Comparison of ENCODE assay signal across 7 mouse cellular contexts in genomic region chr6:140424201-140424990, GRCm38 (mm10). TPM values are rescaled to one million over a fixed set of nuclear protein-coding genes. Genes with fewer than 3 reads are reported as not detected.
DNase-seq lines count a peak whose midpoint lies in the region; ATAC-seq and TF ChIP-seq lines count a peak whose summit lies in the region.

No protein-coding gene starts in this region.

- H3K9ac ChIP-seq in hindbrain, postnatal 0 days (replicated peaks; ENCODE audit: low read length) = peak overlapping the region; percentile 89
- peak overlapping the region; percentile 98 for H3K9ac ChIP-seq in limb, embryonic 13.5 days
- peak overlapping the region; percentile 100 for H3K9ac ChIP-seq in midbrain, embryonic 15.5 days

- ATAC-seq in hindbrain, postnatal 0 days = peak; percentile 78
- ATAC-seq in limb, embryonic 13.5 days (ENCODE audit: low FRiP score, low read depth) = peak; percentile 76
- ATAC-seq in midbrain, embryonic 15.5 days (replicated peaks) = peak; percentile 84

- no peaks in the 10 kb centered on the region for H3K9me3 ChIP-seq in hindbrain, postnatal 0 days (ENCODE audit: low read length)
- H3K9me3 ChIP-seq in limb, embryonic 13.5 days = no peaks in the 10 kb centered on the region
- H3K9me3 ChIP-seq in midbrain, embryonic 15.5 days = no peaks in the 10 kb centered on the region

- TF ChIP-seq CTCF in gastrocnemius, adult 2 months (IDR thresholded peaks at IDR 0.05) = no peak
- no peak for TF ChIP-seq CTCF in hindbrain, postnatal 0 days (IDR thresholded peaks at IDR 0.05; ENCODE audit: low read depth)

- H3K4me2 ChIP-seq in hindbrain, postnatal 0 days (ENCODE audit: low read depth, low read length) = peak overlapping the region; percentile 85
- H3K4me2 ChIP-seq in limb, embryonic 13.5 days (replicated peaks) = peak overlapping the region; percentile 79
- peak overlapping the region; percentile 68 for H3K4me2 ChIP-seq in midbrain, embryonic 15.5 days

- no peaks in the 10 kb centered on the region for H3K27me3 ChIP-seq in hindbrain, postnatal 0 days (ENCODE audit: insufficient read depth, low read length)
- no peaks in the 10 kb centered on the region for H3K27me3 ChIP-seq in limb, embryonic 13.5 days
- H3K27me3 ChIP-seq in midbrain, embryonic 15.5 days (replicated peaks) = no peaks in the 10 kb centered on the region

- peak; percentile 42 to 64 for DNase-seq in adrenal gland, adult 18-20 months (ENCODE audit: low spot score in 2 of 2)
- DNase-seq in cerebellum, postnatal 14 days = peak; percentile 71 to 80
- peak; percentile 46 for DNase-seq in gastrocnemius, adult 2 months
- peak; percentile 53 for DNase-seq in hindbrain, postnatal 0 days (ENCODE audit: low spot score)
- DNase-seq in spleen, postnatal 4 days (ENCODE audit: low spot score in 2 of 2) = peak; percentile 22 to 67

- peak overlapping the region; percentile 92 for H3K4me3 ChIP-seq in gastrocnemius, adult 2 months
- H3K4me3 ChIP-seq in hindbrain, postnatal 0 days (ENCODE audit: low read length) = peak overlapping the region; percentile 68
- peak overlapping the region; percentile 95 for H3K4me3 ChIP-seq in limb, embryonic 13.5 days
- peak overlapping the region; percentile 98 for H3K4me3 ChIP-seq in midbrain, embryonic 15.5 days

- peak overlapping the region; percentile 88 for H3K27ac ChIP-seq in gastrocnemius, adult 2 months
- H3K27ac ChIP-seq in hindbrain, postnatal 0 days = peak overlapping the region; percentile 95
- peak overlapping the region; percentile 93 for H3K27ac ChIP-seq in limb, embryonic 13.5 days
- peak overlapping the region; percentile 97 for H3K27ac ChIP-seq in midbrain, embryonic 15.5 days

- peaks cover 10% of the 10 kb centered on the region; the same call in 1 of the 2 replicates for H3K4me1 ChIP-seq in hindbrain, postnatal 0 days (ENCODE audit: insufficient read depth, low read length)
- H3K4me1 ChIP-seq in limb, embryonic 13.5 days = peaks cover 17% of the 10 kb centered on the region
- H3K4me1 ChIP-seq in midbrain, embryonic 15.5 days = peaks cover 43% of the 10 kb centered on the region

- peaks cover 6% of the 10 kb centered on the region; the same call in 1 of the 2 replicates for H3K36me3 ChIP-seq in hindbrain, postnatal 0 days (ENCODE audit: insufficient read depth, low read length)
- H3K36me3 ChIP-seq in limb, embryonic 13.5 days = peaks cover 17% of the 10 kb centered on the region
- 0 out of 2 replicates have a peak, but pooled peaks cover 6% of the 10 kb centered on the region for H3K36me3 ChIP-seq in midbrain, embryonic 15.5 days (replicated peaks)

- 1% methylated on average over 43 of the region's 72 CpGs for WGBS in hindbrain, postnatal 0 days
- WGBS in limb, embryonic 13.5 days = 0% methylated on average over 64 of the region's 72 CpGs
- under 1% methylated on average over 67 of the region's 72 CpGs for WGBS in midbrain, embryonic 15.5 days

- intact Hi-C loops in gastrocnemius, adult 2 months (cut with DNase I) = no loop called here

RNA-seq across cellular contexts. Expression of gene Plekha5, which starts 0.5 kb away (rescaled TPM):
- 10 to 100 TPM; 17.5 to 28.1 TPM for total RNA-seq in adrenal gland, adult 18-20 months (2021)
- 10 to 100 TPM in 1 of 2 experiments, 1 to 10 TPM in 1; 10.0 to 12.9 TPM for total RNA-seq in gastrocnemius, adult 2 months (2021)
- 34.4 and 37.8 TPM in 2 replicates for total RNA-seq in hindbrain, postnatal 0 days (2014; rRNA removed)
- polyA plus RNA-seq in hindbrain, postnatal 0 days (2015; fragmentation: Nextera tagmentation; extraction: Ambion mirVana) = 29.3 and 29.9 TPM in 2 replicates
- polyA plus RNA-seq in limb, embryonic 13.5 days (2015; fragmentation: Nextera tagmentation; extraction: Ambion mirVana) = 45.3 and 46.7 TPM in 2 replicates
- polyA plus RNA-seq in midbrain, embryonic 15.5 days (2015; fragmentation: Nextera tagmentation; extraction: Ambion mirVana) = 38.2 and 42.1 TPM in 2 replicates

Comparison
In these comparisons a context has a peak if more than half of its experiments do, and no peak if none do; other contexts are left out.
1. Peak in every context shown above with its lines: DNase-seq, ATAC-seq, H3K4me3 ChIP-seq and H3K27ac ChIP-seq.